Mouse (Mus musculus): ENCODE measurements around the gene Spi1. TPM values are rescaled to one million over a fixed set of nuclear protein-coding genes. Genes with fewer than 3 reads are reported as not detected.

Gene Spi1
- total RNA-seq, 1 experiment, result 0.31 TPM

GRCm38 (mm10) chr2:91120261-91120671, 38.1 kb downstream of the Spi1 start:
- H3K4me1 ChIP-seq (ENCODE audit: control insufficient read depth in 2 of 2, insufficient read depth in 2 of 2, low read length in 2 of 2, poor library complexity in 1 of 2), result peaks cover 0 to 5% of the 10 kb centered on the region in 2 experiments; a peak in 1 of 4 replicates

GRCm38 (mm10) chr2:91121011-91121410, 38.8 kb downstream of the Spi1 start:
- H3K36me3 ChIP-seq (ENCODE audit: control insufficient read depth, insufficient read depth, low read length, poor library complexity, severe bottlenecking), result no peaks in the 10 kb centered on the region
- H3K4me1 ChIP-seq (ENCODE audit: control insufficient read depth in 2 of 2, insufficient read depth in 2 of 2, low read length in 2 of 2, poor library complexity in 1 of 2), result peaks cover 0 to 5% of the 10 kb centered on the region in 2 experiments; a peak in 1 of 4 replicates
- in situ Hi-C loops (cut with MboI; ENCODE audit: low sequenced_read_pairs in 2 of 2, unreplicated experiment in 2 of 2), result loop anchor here in 1 of 2 experiments (25.0 kb wide), 1 partner anchor 366 kb away; no protein-coding TSS in a partner anchor
- no peak for DNase-seq (ENCODE audit: low read depth, low spot score)
- TF ChIP-seq CHD2 (IDR thresholded peaks at IDR 0.05; ENCODE audit: low read depth, low read length) (no peak), ZNF384 (IDR thresholded peaks at IDR 0.05; ENCODE audit: low read depth, low read length) (no peak), ZC3H11A (IDR thresholded peaks at IDR 0.05; ENCODE audit: borderline replicate concordance, low read depth, low read length) (no peak), MAFK (IDR thresholded peaks at IDR 0.05; ENCODE audit: insufficient read depth, low read depth, low read length) (no peak), HCFC1 (IDR thresholded peaks at IDR 0.05; ENCODE audit: borderline replicate concordance, insufficient read depth, low read length) (no peak)
- H3K4me3 ChIP-seq (ENCODE audit: insufficient read depth in 1 of 2, low read depth in 1 of 2, low read length in 2 of 2, poor library complexity in 1 of 2, severe bottlenecking in 1 of 2), result no peak overlapping the region
- H3K9ac ChIP-seq (ENCODE audit: insufficient read depth, low read depth, low read length, poor library complexity, severe bottlenecking), result no peak overlapping the region
- no peak overlapping the region for H3K27ac ChIP-seq (ENCODE audit: insufficient read depth, low read depth, low read length, poor library complexity, severe bottlenecking)
- no peaks in the 10 kb centered on the region for H3K9me3 ChIP-seq (ENCODE audit: control insufficient read depth, insufficient read depth, low read depth, low read length)

More at GRCm38 (mm10) chr2:91120261-91120671, 38.1 kb downstream of the Spi1 start:
- Histone ChIP-seq H3K9me3 (ENCODE audit: control insufficient read depth, insufficient read depth, low read depth, low read length) (no peaks in the 10 kb centered on the region), H3K9ac (ENCODE audit: insufficient read depth, low read depth, low read length, poor library complexity, severe bottlenecking) (no peak overlapping the region), H3K36me3 (ENCODE audit: control insufficient read depth, insufficient read depth, low read length, poor library complexity, severe bottlenecking) (no peaks in the 10 kb centered on the region), H3K27ac (ENCODE audit: insufficient read depth, low read depth, low read length, poor library complexity, severe bottlenecking) (no peak overlapping the region), H3K4me3 (ENCODE audit: insufficient read depth in 1 of 2, low read depth in 1 of 2, low read length in 2 of 2, poor library complexity in 1 of 2, severe bottlenecking in 1 of 2) (no peak overlapping the region)
- TF ChIP-seq HCFC1 (IDR thresholded peaks at IDR 0.05; ENCODE audit: borderline replicate concordance, insufficient read depth, low read length), result no peak
- no peak for TF ChIP-seq CHD2 (IDR thresholded peaks at IDR 0.05; ENCODE audit: low read depth, low read length)
- TF ChIP-seq ZC3H11A (IDR thresholded peaks at IDR 0.05; ENCODE audit: borderline replicate concordance, low read depth, low read length), result no peak
- TF ChIP-seq MAFK (IDR thresholded peaks at IDR 0.05; ENCODE audit: insufficient read depth, low read depth, low read length), result no peak
- TF ChIP-seq ZNF384 (IDR thresholded peaks at IDR 0.05; ENCODE audit: low read depth, low read length), result no peak
- in situ Hi-C loops (cut with MboI; ENCODE audit: low sequenced_read_pairs in 2 of 2, unreplicated experiment in 2 of 2), result loop anchor here in 1 of 2 experiments (25.0 kb wide), 1 partner anchor 367 kb away; no protein-coding TSS in a partner anchor
- no peak for DNase-seq (ENCODE audit: low read depth, low spot score)

- Histone ChIP-seq H3K9ac (ENCODE audit: insufficient read depth, low read depth, low read length, poor library complexity, severe bottlenecking) (no peak overlapping the region), H3K9me3 (ENCODE audit: control insufficient read depth, insufficient read depth, low read depth, low read length) (no peaks in the 10 kb centered on the region), H3K4me1 (ENCODE audit: control insufficient read depth in 2 of 2, insufficient read depth in 2 of 2, low read length in 2 of 2, poor library complexity in 1 of 2) (peaks cover 0 to 5% of the 10 kb centered on the region in 2 experiments; a peak in 1 of 4 replicates), H3K36me3 (ENCODE audit: control insufficient read depth, insufficient read depth, low read length, poor library complexity, severe bottlenecking) (no peaks in the 10 kb centered on the region), H3K4me3 (ENCODE audit: insufficient read depth in 1 of 2, low read depth in 1 of 2, low read length in 2 of 2, poor library complexity in 1 of 2, severe bottlenecking in 1 of 2) (no peak overlapping the region), H3K27ac (ENCODE audit: insufficient read depth, low read depth, low read length, poor library complexity, severe bottlenecking) (no peak overlapping the region)
- DNase-seq (ENCODE audit: low read depth, low spot score), result no peak
- in situ Hi-C loops (cut with MboI; ENCODE audit: low sequenced_read_pairs in 2 of 2, unreplicated experiment in 2 of 2), result loop anchor here in 1 of 2 experiments (25.0 kb wide), 1 partner anchor 366 kb away; no protein-coding TSS in a partner anchor
- TF ChIP-seq MAFK (IDR thresholded peaks at IDR 0.05; ENCODE audit: insufficient read depth, low read depth, low read length) (no peak), ZNF384 (IDR thresholded peaks at IDR 0.05; ENCODE audit: low read depth, low read length) (no peak), ZC3H11A (IDR thresholded peaks at IDR 0.05; ENCODE audit: borderline replicate concordance, low read depth, low read length) (no peak), HCFC1 (IDR thresholded peaks at IDR 0.05; ENCODE audit: borderline replicate concordance, insufficient read depth, low read length) (no peak), CHD2 (IDR thresholded peaks at IDR 0.05; ENCODE audit: low read depth, low read length) (no peak)
Observed at GRCm38 (mm10) chr2:91121497-91121896, 39.3 kb downstream of the Spi1 start.

DNA sequence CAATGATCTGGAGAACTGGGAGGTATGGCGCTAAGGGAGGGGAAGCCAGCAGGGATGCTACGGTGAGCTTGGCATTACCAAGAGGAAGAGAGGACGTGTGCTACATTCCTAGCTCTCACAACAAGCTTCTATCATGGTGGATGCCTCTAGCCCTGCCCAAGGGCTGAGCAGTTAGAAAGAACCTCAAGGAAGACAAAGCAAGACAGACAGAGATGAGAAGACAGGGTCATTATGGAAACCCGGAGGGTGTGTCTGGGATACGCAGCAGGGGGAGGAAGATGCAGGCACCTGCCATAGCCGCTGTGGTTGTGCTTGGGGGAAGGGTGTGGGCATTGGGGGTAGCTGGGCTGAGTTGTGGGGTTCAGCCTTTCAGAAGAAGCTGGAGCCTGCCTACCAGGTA, 41.3 kb downstream of the Spi1 start:
- H3K9ac ChIP-seq (ENCODE audit: insufficient read depth, low read depth, low read length, poor library complexity, severe bottlenecking), result no peak overlapping the region
- no peak for DNase-seq (ENCODE audit: low read depth, low spot score)
- H3K9me3 ChIP-seq (ENCODE audit: control insufficient read depth, insufficient read depth, low read depth, low read length), result no peaks in the 10 kb centered on the region
- no peaks in the 10 kb centered on the region for H3K36me3 ChIP-seq (ENCODE audit: control insufficient read depth, insufficient read depth, low read length, poor library complexity, severe bottlenecking)
- no peak for TF ChIP-seq CHD2 (IDR thresholded peaks at IDR 0.05; ENCODE audit: low read depth, low read length)
- in situ Hi-C loops (cut with MboI; ENCODE audit: low sequenced_read_pairs in 2 of 2, unreplicated experiment in 2 of 2), result loop anchor here in 1 of 2 experiments (25.0 kb wide), 1 partner anchor 364 kb away; no protein-coding TSS in a partner anchor
- peaks cover 0 to 5% of the 10 kb centered on the region in 2 experiments; a peak in 1 of 4 replicates for H3K4me1 ChIP-seq (ENCODE audit: control insufficient read depth in 2 of 2, insufficient read depth in 2 of 2, low read length in 2 of 2, poor library complexity in 1 of 2)
- no peak overlapping the region for H3K27ac ChIP-seq (ENCODE audit: insufficient read depth, low read depth, low read length, poor library complexity, severe bottlenecking)
- no peak overlapping the region for H3K4me3 ChIP-seq (ENCODE audit: insufficient read depth in 1 of 2, low read depth in 1 of 2, low read length in 2 of 2, poor library complexity in 1 of 2, severe bottlenecking in 1 of 2)

DNA sequence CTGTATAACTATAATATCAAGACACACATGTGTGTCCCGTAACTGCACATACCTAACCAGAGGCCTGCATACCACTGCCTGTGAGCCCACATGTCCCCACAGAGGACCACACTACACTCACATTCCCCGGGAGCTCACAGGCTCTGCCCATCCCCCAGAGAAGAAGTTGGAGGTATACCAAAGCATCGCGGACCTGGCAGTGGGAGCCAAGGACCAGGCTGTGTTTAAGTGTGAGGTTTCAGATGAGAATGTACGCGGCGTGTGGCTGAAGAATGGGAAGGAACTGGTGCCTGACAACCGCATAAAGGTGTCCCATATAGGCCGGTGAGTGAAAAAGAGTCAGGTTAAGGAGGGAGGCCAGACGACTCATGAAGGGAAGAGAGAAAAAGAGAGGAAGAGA, 42.9 kb downstream of the Spi1 start:
- H3K4me3 ChIP-seq (ENCODE audit: insufficient read depth in 1 of 2, low read depth in 1 of 2, low read length in 2 of 2, poor library complexity in 1 of 2, severe bottlenecking in 1 of 2), result no peak overlapping the region
- peaks cover 0 to 3% of the 10 kb centered on the region in 2 experiments; a peak in 1 of 4 replicates for H3K4me1 ChIP-seq (ENCODE audit: control insufficient read depth in 2 of 2, insufficient read depth in 2 of 2, low read length in 2 of 2, poor library complexity in 1 of 2)
- TF ChIP-seq ZNF384 (IDR thresholded peaks at IDR 0.05; ENCODE audit: low read depth, low read length) (no peak), ZC3H11A (IDR thresholded peaks at IDR 0.05; ENCODE audit: borderline replicate concordance, low read depth, low read length) (no peak), MAFK (IDR thresholded peaks at IDR 0.05; ENCODE audit: insufficient read depth, low read depth, low read length) (no peak), HCFC1 (IDR thresholded peaks at IDR 0.05; ENCODE audit: borderline replicate concordance, insufficient read depth, low read length) (no peak), CHD2 (IDR thresholded peaks at IDR 0.05; ENCODE audit: low read depth, low read length) (no peak)
- DNase-seq (ENCODE audit: low read depth, low spot score), result no peak
- in situ Hi-C loops (cut with MboI; ENCODE audit: low sequenced_read_pairs in 2 of 2, unreplicated experiment in 2 of 2), result no loop called here
- no peaks in the 10 kb centered on the region for H3K9me3 ChIP-seq (ENCODE audit: control insufficient read depth, insufficient read depth, low read depth, low read length)
- H3K9ac ChIP-seq (ENCODE audit: insufficient read depth, low read depth, low read length, poor library complexity, severe bottlenecking), result no peak overlapping the region
- no peaks in the 10 kb centered on the region for H3K36me3 ChIP-seq (ENCODE audit: control insufficient read depth, insufficient read depth, low read length, poor library complexity, severe bottlenecking)
- H3K27ac ChIP-seq (ENCODE audit: insufficient read depth, low read depth, low read length, poor library complexity, severe bottlenecking), result no peak overlapping the region

Measured in ES-E14 (cell line).